Mouse (Mus musculus): ENCODE results near the gene Brip1. TPM values are rescaled to one million over a fixed set of nuclear protein-coding genes. Genes with fewer than 3 reads are reported as not detected.

Brip1 gene
- polyA plus RNA-seq, 1 experiment from 2014 or later = 4.5 TPM

DNA sequence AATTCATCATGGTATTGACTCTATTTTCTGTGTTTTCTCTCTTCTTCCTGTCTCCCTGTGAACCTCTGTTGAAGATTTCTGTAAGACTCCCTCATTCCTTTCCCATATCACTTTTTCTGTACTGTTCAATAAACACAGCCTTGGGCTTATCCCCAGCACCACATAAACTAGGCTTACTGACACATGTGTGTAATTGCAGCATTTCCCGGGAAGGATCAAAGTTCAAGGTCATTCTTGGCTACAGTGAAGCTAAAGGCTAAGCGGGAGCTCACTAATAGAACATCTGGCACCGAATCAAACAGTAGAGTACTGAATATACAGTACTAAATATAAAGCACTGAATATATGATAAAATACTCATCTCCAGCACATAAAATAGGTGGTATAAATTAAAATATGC, 25.2 kb downstream of the Brip1 start:
- 63% methylated on average over 3 of the region's 3 CpGs for WGBS (ENCODE audit: insufficient replicate concordance)
- Histone ChIP-seq H3K4me2 (ENCODE audit: low read depth, low read length) (no peak overlapping the region), H3K36me3 (replicated peaks; ENCODE audit: insufficient read depth, low read length) (no peaks in the 10 kb centered on the region; the same call in 1 of the 2 replicates), H3K9ac (replicated peaks) (no peak overlapping the region), H3K9me3 (ENCODE audit: low read length) (no peaks in the 10 kb centered on the region), H3K4me1 (ENCODE audit: insufficient read depth) (no peaks in the 10 kb centered on the region), H3K27ac (ENCODE audit: low read depth) (no peak overlapping the region), H3K27me3 (ENCODE audit: insufficient read depth, low read length) (no peaks in the 10 kb centered on the region), H3K4me3 (ENCODE audit: low read depth, low read length) (no peak overlapping the region)
- TF ChIP-seq CTCF (IDR thresholded peaks at IDR 0.05; ENCODE audit: low read depth) = no peak
- TF ChIP-seq EP300 (IDR thresholded peaks at IDR 0.05; ENCODE audit: low read depth) = no peak
- peak; percentile 17 for DNase-seq
- peak; percentile 53; the same call in 1 of the 2 replicates for ATAC-seq

GRCm38 (mm10) chr11:86174173-86174572, 26.8 kb downstream of the Brip1 start:
- no peak overlapping the region for H3K4me3 ChIP-seq (ENCODE audit: low read depth, low read length)
- ATAC-seq (0 out of 2 replicates have a peak, but pooled peaks have one; percentile 25), DNase-seq (peak; percentile 61)
- no peaks in the 10 kb centered on the region; the same call in 1 of the 2 replicates for H3K36me3 ChIP-seq (replicated peaks; ENCODE audit: insufficient read depth, low read length)
- H3K9me3 ChIP-seq (ENCODE audit: low read length) = no peaks in the 10 kb centered on the region
- no peaks in the 10 kb centered on the region for H3K4me1 ChIP-seq (ENCODE audit: insufficient read depth)
- H3K4me2 ChIP-seq (ENCODE audit: low read depth, low read length) = no peak overlapping the region
- no peak for TF ChIP-seq EP300 (IDR thresholded peaks at IDR 0.05; ENCODE audit: low read depth)
- TF ChIP-seq CTCF (IDR thresholded peaks at IDR 0.05; ENCODE audit: low read depth) = peak; percentile 73
- no peaks in the 10 kb centered on the region for H3K27me3 ChIP-seq (ENCODE audit: insufficient read depth, low read length)
- no peak overlapping the region for H3K27ac ChIP-seq (ENCODE audit: low read depth)
- WGBS (ENCODE audit: insufficient replicate concordance) = 62% methylated on average over 2 of the region's 2 CpGs
- no peak overlapping the region for H3K9ac ChIP-seq (replicated peaks)

- no peaks in the 10 kb centered on the region for H3K27me3 ChIP-seq (ENCODE audit: insufficient read depth, low read length)
- ATAC-seq = no peak
- no peak for DNase-seq
- H3K36me3 ChIP-seq (replicated peaks; ENCODE audit: insufficient read depth, low read length) = no peaks in the 10 kb centered on the region; the same call in 1 of the 2 replicates
- TF ChIP-seq CTCF (IDR thresholded peaks at IDR 0.05; ENCODE audit: low read depth) (no peak), EP300 (IDR thresholded peaks at IDR 0.05; ENCODE audit: low read depth) (no peak)
- 68% methylated on average over 2 of the region's 2 CpGs for WGBS (ENCODE audit: insufficient replicate concordance)
- H3K9me3 ChIP-seq (ENCODE audit: low read length) = no peaks in the 10 kb centered on the region
- H3K4me1 ChIP-seq (ENCODE audit: insufficient read depth) = no peaks in the 10 kb centered on the region
- no peak overlapping the region for H3K9ac ChIP-seq (replicated peaks)
- no peak overlapping the region for H3K4me3 ChIP-seq (ENCODE audit: low read depth, low read length)
- H3K27ac ChIP-seq (ENCODE audit: low read depth) = no peak overlapping the region
- no peak overlapping the region for H3K4me2 ChIP-seq (ENCODE audit: low read depth, low read length)
These were observed 30.2 kb downstream of the Brip1 start for GRCm38 (mm10) chr11:86170743-86171142.

DNA sequence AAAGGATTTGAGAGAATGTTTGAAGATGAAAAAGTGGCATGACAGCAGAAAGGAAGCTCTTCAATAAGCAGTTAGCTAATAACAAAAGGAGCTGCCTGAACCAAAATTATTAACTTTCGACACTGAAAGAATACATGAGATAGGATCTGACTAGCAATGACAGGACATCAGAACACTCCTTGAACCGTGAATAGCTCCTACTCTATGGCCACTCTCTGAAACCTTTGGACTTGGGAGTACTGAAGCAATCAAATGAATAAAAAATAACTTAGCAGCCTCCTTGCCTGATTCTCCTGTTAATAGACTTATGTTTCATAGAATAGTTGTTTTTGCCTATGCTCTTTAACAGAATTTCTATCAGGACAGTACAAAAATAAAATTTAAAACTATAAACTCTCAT, 40.7 kb downstream of the Brip1 start:
- TF ChIP-seq EP300 (IDR thresholded peaks at IDR 0.05; ENCODE audit: low read depth) (no peak), CTCF (IDR thresholded peaks at IDR 0.05; ENCODE audit: low read depth) (no peak)
- no peak overlapping the region for H3K4me2 ChIP-seq (ENCODE audit: low read depth, low read length)
- no peak overlapping the region for H3K4me3 ChIP-seq (ENCODE audit: low read depth, low read length)
- H3K36me3 ChIP-seq (replicated peaks; ENCODE audit: insufficient read depth, low read length) = no peaks in the 10 kb centered on the region; the same call in 1 of the 2 replicates
- 80% methylated on average over 2 of the region's 2 CpGs for WGBS (ENCODE audit: insufficient replicate concordance)
- H3K9ac ChIP-seq (replicated peaks) = no peak overlapping the region
- H3K27ac ChIP-seq (ENCODE audit: low read depth) = no peak overlapping the region
- H3K9me3 ChIP-seq (ENCODE audit: low read length) = no peaks in the 10 kb centered on the region
- DNase-seq (no peak), ATAC-seq (no peak)
- H3K4me1 ChIP-seq (ENCODE audit: insufficient read depth) = no peaks in the 10 kb centered on the region
- no peaks in the 10 kb centered on the region for H3K27me3 ChIP-seq (ENCODE audit: insufficient read depth, low read length)

GRCm38 (mm10) chr11:86158950-86159349, 42.0 kb downstream of the Brip1 start:
- H3K4me1 ChIP-seq (ENCODE audit: insufficient read depth) = no peaks in the 10 kb centered on the region
- TF ChIP-seq CTCF (IDR thresholded peaks at IDR 0.05; ENCODE audit: low read depth) = no peak
- no peak for TF ChIP-seq EP300 (IDR thresholded peaks at IDR 0.05; ENCODE audit: low read depth)
- H3K9ac ChIP-seq (replicated peaks) = no peak overlapping the region
- no peak overlapping the region for H3K4me3 ChIP-seq (ENCODE audit: low read depth, low read length)
- no peak for ATAC-seq
- no peak overlapping the region for H3K4me2 ChIP-seq (ENCODE audit: low read depth, low read length)
- H3K27me3 ChIP-seq (ENCODE audit: insufficient read depth, low read length) = no peaks in the 10 kb centered on the region
- WGBS (ENCODE audit: insufficient replicate concordance) = 76% methylated on average over 2 of the region's 2 CpGs
- no peak overlapping the region for H3K27ac ChIP-seq (ENCODE audit: low read depth)
- no peak for DNase-seq
- no peaks in the 10 kb centered on the region for H3K9me3 ChIP-seq (ENCODE audit: low read length)
- H3K36me3 ChIP-seq (replicated peaks; ENCODE audit: insufficient read depth, low read length) = no peaks in the 10 kb centered on the region

DNA sequence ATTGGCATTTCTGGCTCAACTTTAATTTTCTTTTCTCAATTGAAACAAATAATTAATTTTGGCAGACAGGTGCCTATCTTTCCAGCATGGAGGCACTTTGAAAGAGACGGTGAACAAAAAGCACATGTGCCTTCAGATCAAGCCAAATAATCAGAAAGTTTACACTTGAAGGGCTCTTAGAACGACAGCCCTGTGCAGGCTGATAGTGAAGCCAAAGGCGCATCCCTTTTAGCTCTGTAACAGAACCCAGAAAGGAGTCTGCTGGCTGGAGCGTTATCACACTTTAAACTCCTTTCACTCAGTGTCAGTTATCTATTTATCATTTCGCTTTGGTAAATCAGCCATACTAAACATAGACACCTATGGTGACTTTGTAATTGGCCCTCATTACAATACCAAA, 45.4 kb downstream of the Brip1 start:
- no peak overlapping the region for H3K27ac ChIP-seq (ENCODE audit: low read depth)
- TF ChIP-seq EP300 (IDR thresholded peaks at IDR 0.05; ENCODE audit: low read depth) (peak; percentile 25; the same call in 1 of the 2 replicates), CTCF (IDR thresholded peaks at IDR 0.05; ENCODE audit: low read depth) (no peak)
- no peaks in the 10 kb centered on the region for H3K4me1 ChIP-seq (ENCODE audit: insufficient read depth)
- no peaks in the 10 kb centered on the region for H3K27me3 ChIP-seq (ENCODE audit: insufficient read depth, low read length)
- no peak overlapping the region for H3K9ac ChIP-seq (replicated peaks)
- DNase-seq = no peak
- H3K4me2 ChIP-seq (ENCODE audit: low read depth, low read length) = no peak overlapping the region
- no peaks in the 10 kb centered on the region for H3K9me3 ChIP-seq (ENCODE audit: low read length)
- ATAC-seq = peak; percentile 19; the same call in 1 of the 2 replicates
- no peaks in the 10 kb centered on the region for H3K36me3 ChIP-seq (replicated peaks; ENCODE audit: insufficient read depth, low read length)
- WGBS (ENCODE audit: insufficient replicate concordance) = 60% methylated on average over 5 of the region's 5 CpGs
- H3K4me3 ChIP-seq (ENCODE audit: low read depth, low read length) = no peak overlapping the region

- ATAC-seq = no peak
- DNase-seq = no peak
- Histone ChIP-seq H3K4me2 (ENCODE audit: low read depth, low read length) (no peak overlapping the region), H3K9me3 (ENCODE audit: low read length) (no peaks in the 10 kb centered on the region), H3K36me3 (replicated peaks; ENCODE audit: insufficient read depth, low read length) (peaks cover 2% of the 10 kb centered on the region; the same call in 1 of the 2 replicates), H3K9ac (replicated peaks) (no peak overlapping the region), H3K27me3 (ENCODE audit: insufficient read depth, low read length) (no peaks in the 10 kb centered on the region), H3K4me1 (ENCODE audit: insufficient read depth) (no peaks in the 10 kb centered on the region), H3K27ac (ENCODE audit: low read depth) (no peak overlapping the region), H3K4me3 (ENCODE audit: low read depth, low read length) (no peak overlapping the region)
- 86% methylated on average over 3 of the region's 3 CpGs for WGBS (ENCODE audit: insufficient replicate concordance)
- no peak for TF ChIP-seq CTCF (IDR thresholded peaks at IDR 0.05; ENCODE audit: low read depth)
- no peak for TF ChIP-seq EP300 (IDR thresholded peaks at IDR 0.05; ENCODE audit: low read depth)
These were observed 69.7 kb downstream of the Brip1 start for GRCm38 (mm10) chr11:86131324-86131723.

All from liver, postnatal 0 days (tissue).